Mouse (Mus musculus) cerebellum, adult 9-10 months (tissue): ENCODE results near the gene Pqlc3.
"Not testable (repeated sequence)": the region's sequence is repeated elsewhere in the genome, so short reads cannot be mapped to it uniquely, and the experiment has no call there.

Source experiments
- DNase-seq: peaks from one replicate; pipeline ENCODE4 v3.0.0; 2022

Pqlc3 gene

DNA sequence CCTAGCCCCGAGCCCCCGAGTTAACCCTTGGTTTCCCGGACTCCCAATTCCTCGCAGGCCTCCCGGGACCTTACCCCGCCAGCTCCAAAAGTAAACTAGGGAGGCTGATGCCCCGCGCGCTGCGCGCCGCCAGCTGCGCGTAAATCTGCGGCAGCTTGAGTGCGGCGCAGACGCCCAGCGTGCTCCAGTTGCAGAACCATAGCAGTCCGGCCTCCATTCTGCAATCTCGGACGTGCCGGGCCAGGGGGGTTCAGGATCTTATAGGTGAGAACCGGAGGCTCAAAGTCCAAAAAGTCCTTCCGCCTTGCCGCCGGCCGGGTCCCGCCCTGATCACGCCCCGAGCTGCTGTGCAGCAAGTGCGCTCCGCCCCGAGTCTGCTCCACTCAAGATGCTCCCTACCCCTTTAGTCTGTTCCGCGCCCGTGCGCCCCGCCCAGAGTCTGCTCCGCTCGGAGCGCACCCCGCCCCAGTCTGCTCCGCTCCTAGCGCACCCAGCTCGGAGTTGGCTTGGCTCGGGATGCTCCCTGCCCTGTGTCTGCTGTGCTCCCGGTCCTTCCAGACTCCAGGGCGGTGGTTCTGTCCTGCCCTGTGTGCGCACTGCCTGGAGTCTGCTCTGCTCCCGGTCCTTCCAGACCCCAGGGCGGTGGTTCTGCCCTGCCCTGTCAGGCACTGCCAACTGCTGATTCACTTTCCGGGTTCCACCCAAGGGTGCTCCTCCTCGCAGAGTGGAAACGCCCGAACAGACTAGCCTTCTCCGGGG is at the start of gene Pqlc3:
Gene Pqlc3 (minus strand): TSS at position 670 of the 759 bp plus-strand sequence.
- DNase-seq, result no peak

DNA sequence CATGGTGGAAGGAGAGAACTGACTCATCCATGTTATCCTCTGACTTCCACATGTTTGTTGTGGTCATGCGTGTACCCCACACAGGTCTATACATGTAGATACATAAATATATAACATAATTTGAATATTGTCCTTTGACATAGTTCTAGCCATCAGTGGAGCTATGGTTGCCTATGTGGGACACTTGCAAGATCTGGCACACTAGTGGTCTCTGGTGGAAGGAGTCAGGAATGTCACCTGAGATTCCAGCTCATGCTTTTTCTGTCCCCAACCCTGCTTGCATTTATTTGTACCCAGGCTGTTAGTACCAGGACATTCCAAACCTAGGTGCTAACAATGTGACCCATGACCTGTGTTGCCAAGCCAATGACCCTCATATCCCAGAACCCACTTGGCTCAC is 49.6 kb upstream of the Pqlc3 start:
- DNase-seq, result no peak

GRCm38 (mm10) chr12:17048979-17049612 is 48.9 kb upstream of the Pqlc3 start:
- DNase-seq, result no peak

- no peak for DNase-seq
Measured at GRCm38 (mm10) chr12:17043311-17043710, 43.1 kb upstream of the Pqlc3 start.

- DNase-seq, result no peak
Measured at GRCm38 (mm10) chr12:17040567-17040966, 40.4 kb upstream of the Pqlc3 start.

- no peak for DNase-seq
Measured at GRCm38 (mm10) chr12:17039415-17039814, 39.2 kb upstream of the Pqlc3 start.

DNA sequence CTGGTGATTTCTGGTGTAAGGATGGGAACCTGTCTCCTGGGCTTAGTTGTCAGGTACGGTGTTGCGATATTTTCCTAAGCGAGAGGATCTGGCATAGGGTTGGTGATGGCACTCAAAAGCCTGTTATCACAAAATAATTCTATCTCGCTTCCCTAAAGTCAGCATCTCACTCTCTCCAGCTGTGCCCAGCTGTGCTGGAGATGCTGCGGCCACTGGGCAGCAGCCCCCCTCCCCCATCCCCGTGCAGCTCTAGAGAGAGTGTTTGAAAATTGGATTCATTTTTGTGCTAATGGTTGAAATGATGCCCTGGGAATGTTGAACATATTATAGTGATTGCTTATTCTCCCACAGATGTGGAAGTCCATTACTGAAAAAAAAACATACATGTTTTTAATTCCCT is 38.0 kb upstream of the Pqlc3 start:
- DNase-seq, result no peak

DNA sequence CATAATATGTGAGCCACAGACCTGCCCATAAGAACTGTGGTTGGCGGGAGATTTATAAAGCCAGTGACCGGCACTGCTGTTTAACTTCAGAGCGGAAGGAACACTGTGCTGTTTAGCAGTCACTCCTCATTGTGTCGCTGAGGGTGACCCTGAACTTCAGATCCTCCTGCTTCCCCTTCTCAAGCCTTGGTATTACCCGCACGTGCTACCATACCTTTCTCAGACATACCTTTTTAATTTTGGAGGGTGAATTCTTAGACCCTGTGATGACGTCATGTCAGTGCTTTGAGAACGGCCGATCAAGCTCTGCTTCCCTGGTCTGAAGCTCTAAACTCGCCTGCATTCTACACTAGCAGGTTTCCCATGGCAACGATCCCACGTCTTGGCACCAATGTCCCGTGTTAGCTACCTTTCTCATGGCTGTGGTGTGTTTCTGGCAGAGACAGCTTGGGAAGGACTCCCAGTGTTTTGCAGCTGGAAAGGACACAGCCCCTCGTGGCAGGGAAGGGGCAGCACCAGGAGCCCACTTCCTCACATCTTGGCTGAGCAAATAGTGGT is 36.9 kb upstream of the Pqlc3 start:
- DNase-seq, result no peak

- DNase-seq, result no peak
Measured at GRCm38 (mm10) chr12:17036532-17036931, 36.3 kb upstream of the Pqlc3 start.

DNA sequence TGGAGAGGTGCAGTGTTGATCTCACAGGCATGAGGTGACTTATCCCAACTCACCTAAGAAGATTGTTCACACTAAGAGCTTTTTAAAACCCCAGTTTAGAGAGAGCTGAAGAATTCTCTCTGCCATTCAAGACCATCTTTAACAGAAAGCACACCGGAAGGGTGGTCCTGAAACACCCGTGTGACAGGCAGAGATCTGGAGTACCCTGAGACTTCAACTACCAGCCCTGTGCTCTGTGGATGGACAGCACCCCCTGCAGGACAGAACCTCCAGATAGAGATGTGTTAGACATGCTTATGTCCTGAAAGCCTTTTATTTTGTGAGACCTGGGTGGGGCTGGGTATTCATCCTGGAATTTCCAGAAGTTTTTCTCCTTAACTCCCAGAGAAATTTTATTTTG is 34.9 kb upstream of the Pqlc3 start:
- DNase-seq, result peak; percentile 16

DNA sequence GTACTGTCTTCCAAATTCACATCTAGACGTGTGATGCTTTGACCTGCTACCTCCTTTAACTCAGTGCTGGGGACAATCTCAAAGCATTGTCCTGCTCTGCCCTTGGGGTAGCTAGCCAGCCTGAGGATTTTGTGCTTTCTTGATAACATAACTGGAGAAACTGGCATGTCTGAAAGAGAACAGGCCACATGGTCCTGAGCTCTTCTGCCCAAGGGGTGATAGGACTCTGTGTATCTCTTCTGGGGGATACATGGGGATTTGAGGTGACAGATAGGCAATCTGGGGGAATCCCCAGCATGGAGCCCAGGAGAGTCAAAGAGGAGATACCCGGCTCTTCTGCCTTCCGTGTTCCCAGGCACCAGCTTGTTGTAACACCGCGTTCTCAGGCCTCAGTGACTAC is 34.5 kb upstream of the Pqlc3 start:
- DNase-seq, result no peak

GRCm38 (mm10) chr12:17033464-17033841 is 33.2 kb upstream of the Pqlc3 start:
- DNase-seq, result no peak

DNA sequence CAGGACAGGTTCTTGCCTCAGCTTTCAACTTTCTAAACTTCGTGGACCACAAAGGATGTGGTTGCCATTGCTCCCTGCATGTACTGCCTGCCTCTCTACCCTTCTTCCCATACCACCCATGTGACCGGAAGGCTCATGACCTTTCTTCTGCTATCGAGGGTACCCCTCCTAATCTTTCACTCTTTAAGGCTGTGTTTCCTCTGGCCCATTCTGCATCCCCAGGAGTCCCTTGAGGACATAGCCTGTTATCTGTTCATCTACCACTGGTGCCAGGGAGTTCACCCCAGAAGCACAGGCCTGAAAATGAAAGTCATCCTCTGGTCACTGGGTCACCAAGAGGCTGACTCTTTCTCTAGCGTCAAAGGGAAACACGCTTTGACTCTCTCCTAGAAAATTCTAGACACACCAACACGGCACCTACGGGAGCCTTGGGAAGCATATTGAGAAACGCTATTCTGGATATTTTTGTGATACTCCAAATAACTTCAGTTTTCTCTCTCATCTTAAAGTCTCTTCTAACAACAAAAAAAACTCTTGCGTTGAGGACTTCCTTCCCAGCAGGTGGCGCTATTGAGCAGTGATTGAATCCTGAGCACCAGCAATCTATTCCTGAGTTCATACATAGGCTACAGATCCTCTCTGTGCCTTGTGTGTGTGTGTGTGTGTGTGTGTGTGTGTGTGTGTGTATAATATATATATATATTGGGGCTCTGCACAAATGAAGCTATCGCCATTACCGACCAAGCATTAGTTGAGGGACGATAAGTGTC is 32.7 kb upstream of the Pqlc3 start:
- DNase-seq, result peak; percentile 60

- no peak for DNase-seq
Measured at GRCm38 (mm10) chr12:17024554-17025110, 24.4 kb upstream of the Pqlc3 start.

DNA sequence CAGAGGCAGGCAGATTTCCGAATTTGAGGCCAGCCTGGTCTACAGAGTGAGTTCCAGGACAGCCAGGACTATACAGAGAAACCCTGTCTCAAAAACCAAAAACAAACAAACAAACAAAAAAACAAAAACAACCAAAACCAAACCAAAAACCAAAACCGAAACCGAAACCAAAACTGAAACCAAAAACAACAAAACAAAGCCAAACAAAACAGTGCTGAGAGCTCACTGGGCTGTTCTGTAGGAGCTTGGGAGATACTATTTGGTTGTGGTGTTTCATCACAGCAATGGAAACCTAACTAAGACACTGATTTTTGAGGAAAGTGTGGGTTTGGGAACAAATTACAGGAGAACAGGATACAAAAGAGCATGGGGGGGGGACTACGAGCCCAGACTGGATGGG is 21.9 kb upstream of the Pqlc3 start:
- no peak for DNase-seq

DNA sequence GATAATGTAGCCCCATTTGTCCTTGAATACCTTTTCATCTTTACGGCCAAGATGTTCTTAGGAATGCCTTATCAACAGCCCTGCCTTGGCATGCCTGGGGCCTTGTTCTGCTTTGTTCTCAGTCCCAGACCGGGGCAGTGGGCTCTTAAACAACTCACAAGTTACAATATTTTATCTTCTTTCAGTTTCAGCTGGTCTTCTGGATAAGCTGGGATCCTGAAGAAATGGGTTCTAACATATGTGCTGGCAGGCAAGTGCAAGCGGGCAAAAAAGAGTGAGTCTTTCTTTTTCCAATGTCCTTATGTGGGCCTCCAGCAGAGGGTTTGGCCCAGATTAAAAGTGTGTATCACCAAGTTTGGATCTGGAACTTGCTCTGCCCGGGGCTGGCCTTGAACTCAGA is 20.9 kb upstream of the Pqlc3 start:
- DNase-seq, result not testable (repeated sequence)

- DNase-seq, result no peak
Measured at GRCm38 (mm10) chr12:17018468-17018867, 18.3 kb upstream of the Pqlc3 start.

- DNase-seq, result no peak
Measured at GRCm38 (mm10) chr12:17015711-17016110, 15.5 kb upstream of the Pqlc3 start.

DNA sequence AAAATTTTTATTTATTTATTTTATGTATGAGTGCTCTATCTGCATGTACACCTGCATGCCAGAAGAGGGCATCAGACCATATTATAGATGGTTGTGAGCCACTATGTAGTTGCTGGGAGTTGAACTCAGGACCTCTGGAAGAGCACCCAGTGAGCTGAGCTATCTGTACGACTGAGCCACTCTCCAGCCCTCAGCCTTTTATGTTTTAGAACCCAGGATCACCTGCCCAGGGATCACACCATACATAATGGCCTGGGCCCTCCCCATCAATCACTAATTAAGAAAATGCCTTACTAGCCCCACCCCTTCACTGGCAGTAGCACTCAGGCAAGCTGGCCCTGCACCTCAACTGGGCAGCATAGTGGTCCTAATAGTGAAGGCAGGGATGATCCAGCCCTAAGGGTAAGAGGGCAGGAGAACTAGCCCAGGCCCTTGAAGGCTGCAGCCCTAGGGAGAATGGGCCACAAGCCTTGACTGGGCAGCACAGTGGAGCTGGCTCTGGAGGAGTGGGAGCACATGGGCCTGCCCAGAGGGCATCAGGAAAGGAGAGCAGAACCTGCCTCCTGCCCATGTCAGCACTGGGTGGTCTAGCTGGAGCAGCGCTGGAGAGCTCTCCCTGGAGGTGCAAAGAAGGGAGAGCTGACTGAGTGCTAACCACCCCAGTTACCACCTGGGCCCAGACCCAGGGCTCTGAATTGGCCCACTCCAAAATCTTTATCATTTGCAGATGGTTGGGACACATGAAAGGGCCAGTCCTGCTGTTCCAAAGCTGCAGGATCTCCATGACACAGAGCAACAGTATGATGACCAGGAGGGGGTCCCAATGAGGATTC is 12.1 kb upstream of the Pqlc3 start:
- no peak for DNase-seq

DNA sequence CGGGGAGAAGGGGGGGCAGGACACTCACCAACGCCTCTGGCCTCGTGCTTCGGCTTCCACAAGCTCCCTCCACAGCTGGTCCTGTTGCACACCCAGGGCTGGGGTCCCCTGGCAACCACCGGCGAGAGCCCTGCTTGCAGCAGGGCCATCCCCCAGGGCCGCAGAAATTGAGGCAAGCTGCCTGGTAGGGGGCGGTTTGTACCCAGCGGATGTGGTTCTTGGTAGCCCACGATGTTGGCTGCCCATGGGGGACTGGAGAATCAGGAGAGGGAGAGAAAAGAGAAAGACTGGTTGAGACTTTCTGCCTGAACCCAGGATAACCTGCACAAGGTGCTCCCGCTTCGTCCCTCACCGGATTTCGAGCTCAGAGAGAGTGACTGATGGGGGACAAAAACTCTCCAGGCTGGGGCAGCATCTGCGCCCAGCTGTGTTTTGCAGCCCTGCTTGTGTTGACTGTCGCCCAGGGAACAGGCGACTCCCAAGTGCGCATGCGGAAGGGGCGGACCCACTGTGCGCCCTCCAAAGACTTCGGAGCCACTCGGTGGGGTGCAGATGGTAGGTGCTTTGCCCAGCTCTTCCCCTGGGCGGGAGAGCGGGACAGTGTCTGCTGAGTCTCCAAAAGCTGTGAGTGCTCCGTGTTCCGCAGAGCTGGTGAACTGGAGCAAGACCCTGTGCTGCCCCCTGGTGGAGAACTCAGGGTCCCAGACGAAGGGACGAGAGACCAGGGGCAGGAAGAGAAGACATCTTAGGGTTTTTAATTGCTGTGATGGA is 11.1 kb upstream of the Pqlc3 start, which contains the start of gene 2410004P03Rik:
Gene 2410004P03Rik (minus strand): TSS at position 628 of the 771 bp plus-strand sequence.
- DNase-seq, result peak; percentile 41

GRCm38 (mm10) chr12:17009466-17009865 is 9.3 kb upstream of the Pqlc3 start:
- DNase-seq, result no peak
